Mouse (Mus musculus) CH12.LX (cell line): ENCODE results near the gene Psma6.

Experiments
- CHD1 ChIP-seq: IDR thresholded peaks from 2 replicates; pipeline ENCODE4 v1.6.1; 2012; ENCODE audit warnings: low read depth, low read length, improper control_type of control experiment, inconsistent platforms
- CTCF ChIP-seq, 2 experiments: IDR thresholded peaks in 1 of 2; conservative IDR thresholded peaks in 1 of 2; 2 replicates each; pipeline ENCODE4 v1.5.1; 2011 to 2012; ENCODE audit warnings: low read depth in 2 of 2, low read length in 2 of 2, improper control_type of control experiment in 1 of 2, inconsistent platforms in 1 of 2, mild to moderate bottlenecking in 1 of 2, moderate library complexity in 1 of 2
- E2F4 ChIP-seq: IDR thresholded peaks from 2 replicates; pipeline ENCODE4 v1.6.1; 2011; ENCODE audit warnings: low read depth, low read length, improper control_type of control experiment; ENCODE audit not compliant: insufficient replicate concordance
- EP300 ChIP-seq: IDR thresholded peaks from 2 replicates; pipeline ENCODE4 v1.6.1; 2011; ENCODE audit warnings: low read length, improper control_type of control experiment
- MAZ ChIP-seq: IDR thresholded peaks from 2 replicates; pipeline ENCODE4 v1.6.1; 2012; ENCODE audit warnings: low read depth, mild to moderate bottlenecking, inconsistent platforms, low read length, improper control_type of control experiment, moderate library complexity
- ZNF384 ChIP-seq: IDR thresholded peaks from 2 replicates; pipeline ENCODE4 v1.6.1; 2012; ENCODE audit warnings: low read depth, low read length, improper control_type of control experiment, inconsistent platforms

DNA sequence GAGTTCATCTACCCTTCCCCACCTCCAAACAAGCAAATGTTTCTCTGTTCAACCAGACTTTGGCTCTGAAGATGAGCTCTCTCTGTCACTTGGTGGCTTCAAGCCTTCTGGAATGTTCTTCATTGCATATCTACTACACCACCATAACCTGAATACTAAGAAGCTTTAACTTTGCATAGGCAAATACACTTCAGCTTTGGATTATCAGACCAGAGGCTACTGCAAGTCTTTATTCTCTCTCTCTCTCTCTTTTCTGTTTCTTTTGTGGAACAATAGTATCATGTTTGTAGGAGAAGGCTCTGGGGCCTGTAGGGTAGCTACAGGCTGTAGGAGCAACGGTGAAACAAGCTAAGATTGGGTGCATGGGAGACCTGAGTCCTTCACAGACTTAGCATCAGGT, 58.2 kb downstream of the Psma6 start:
- TF ChIP-seq ZNF384 (no peak), CTCF (conservative IDR thresholded peaks at IDR 0.05 in 1 of 2, IDR thresholded peaks at IDR 0.05 in 1 of 2; ENCODE audit: low read depth in 2 of 2, low read length in 2 of 2) (no peak), MAZ (no peak), CHD1 (no peak), E2F4 (no peak), EP300 (no peak)
